Mouse (Mus musculus) lung, postnatal 0 days (tissue): Measurements from ENCODE around the gene Fars2. TPM values are rescaled to one million over a fixed set of nuclear protein-coding genes. Genes with fewer than 3 reads are reported as not detected.

Experiments
- ATAC-seq: fragments of 200-750 bp; cut with Nextera tagmentation; 2 replicates; pipeline ENCODE4 v1.8.0; 2017; ENCODE audit warnings: moderate library complexity
- DNase-seq: peaks from one replicate; pipeline ENCODE4 v3.0.0-alpha.2; 2016; ENCODE audit warnings: low spot score
- H3K27ac ChIP-seq: fragments of 300-500 bp; sonication (generic); 2 replicates; pipeline ENCODE4 v1.5.1; 2014; ENCODE audit warnings: antibody characterized with exemption, mild to moderate bottlenecking, low read length, mixed read lengths
- H3K27me3 ChIP-seq: fragments of 300-500 bp; sonication (generic); replicated peaks from 2 replicates; pipeline ENCODE4 v1.6.1; 2014; ENCODE audit warnings: low read length, mixed read lengths; ENCODE audit not compliant: insufficient read depth
- H3K36me3 ChIP-seq: fragments of 300-500 bp; sonication (generic); 2 replicates; pipeline ENCODE4 v1.6.1; 2014; ENCODE audit warnings: low read length, mixed read lengths; ENCODE audit not compliant: insufficient read depth
- H3K4me1 ChIP-seq: fragments of 300-500 bp; sonication (generic); 2 replicates; pipeline ENCODE4 v1.6.1; 2014; ENCODE audit warnings: antibody characterized with exemption, low read depth, low read length, mixed read lengths; ENCODE audit not compliant: insufficient read depth
- H3K4me2 ChIP-seq: fragments of 300-500 bp; sonication (generic); replicated peaks from 2 replicates; pipeline ENCODE4 v1.6.1; 2014; ENCODE audit warnings: low read depth, mild to moderate bottlenecking, low read length, moderate library complexity, mixed read lengths
- H3K4me3 ChIP-seq: fragments of 300-500 bp; sonication (generic); 2 replicates; pipeline ENCODE4 v1.5.1; 2014; ENCODE audit warnings: low read depth, low read length
- H3K9ac ChIP-seq: fragments of 300-500 bp; sonication (generic); replicated peaks from 2 replicates; pipeline ENCODE4 v1.6.1; 2014; ENCODE audit warnings: low read depth, mild to moderate bottlenecking
- H3K9me3 ChIP-seq: fragments of 300-500 bp; sonication (generic); 2 replicates; pipeline ENCODE4 v1.6.1; 2016; ENCODE audit warnings: low read length, mixed read lengths
- CTCF ChIP-seq: IDR thresholded peaks from 2 replicates; pipeline ENCODE4 v1.5.1; 2016; ENCODE audit warnings: antibody characterized with exemption, mild to moderate bottlenecking
- EP300 ChIP-seq: IDR thresholded peaks from 2 replicates; pipeline ENCODE4 v1.6.1; 2016; ENCODE audit warnings: antibody characterized with exemption, mild to moderate bottlenecking, control low read depth
- WGBS: fragments of 180-500 bp; shearing (Covaris S2); extraction: QIAGEN DNeasy Blood & Tissue Kit; methylation state at CpG from one replicate; pipeline ENCODE4 v1.1.7; 2014; 5-methylcytosine and 5-hydroxymethylcytosine counted together
- polyA plus RNA-seq: library from polyadenylated mRNA; unstranded; fragments of >200 nt; fragmentation: Nextera tagmentation; extraction: Ambion mirVana; gene quantifications from 2 replicates; pipeline ENCODE4 v1.2.1, GENCODE M21; 2015

The Fars2 gene
- polyA plus RNA-seq, 1 experiment from 2014 or later, result 33.2 TPM

DNA sequence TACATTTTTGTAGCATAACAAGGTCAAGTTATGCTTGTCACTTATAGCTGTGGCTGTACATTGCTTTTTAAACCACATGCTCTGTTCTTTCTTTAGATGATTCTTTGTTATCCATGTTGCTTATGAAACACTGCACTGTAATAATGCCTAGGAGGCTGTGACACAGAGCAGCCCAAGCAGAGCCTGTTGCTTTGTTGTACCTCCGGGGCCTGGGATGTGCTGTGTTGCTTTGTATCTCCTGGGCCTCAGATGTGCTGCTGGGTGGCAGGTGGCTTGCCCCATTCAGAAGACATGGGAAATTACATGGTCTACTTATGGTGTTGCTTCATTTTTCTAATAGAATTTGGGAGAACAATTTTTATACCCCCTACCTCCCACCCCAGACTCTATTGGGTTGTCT lies 166.9 kb downstream of the Fars2 start:
- no peak overlapping the region for H3K27ac ChIP-seq
- ATAC-seq (no peak), DNase-seq (no peak)
- no peak overlapping the region for H3K4me2 ChIP-seq
- WGBS, result 93% methylated on average over 1 of the region's 1 CpGs
- H3K4me3 ChIP-seq, result no peak overlapping the region
- no peaks in the 10 kb centered on the region for H3K36me3 ChIP-seq
- H3K9me3 ChIP-seq, result no peaks in the 10 kb centered on the region
- no peaks in the 10 kb centered on the region for H3K4me1 ChIP-seq
- H3K27me3 ChIP-seq, result no peaks in the 10 kb centered on the region
- TF ChIP-seq CTCF, result no peak
- no peak for TF ChIP-seq EP300
- H3K9ac ChIP-seq, result no peak overlapping the region

DNA sequence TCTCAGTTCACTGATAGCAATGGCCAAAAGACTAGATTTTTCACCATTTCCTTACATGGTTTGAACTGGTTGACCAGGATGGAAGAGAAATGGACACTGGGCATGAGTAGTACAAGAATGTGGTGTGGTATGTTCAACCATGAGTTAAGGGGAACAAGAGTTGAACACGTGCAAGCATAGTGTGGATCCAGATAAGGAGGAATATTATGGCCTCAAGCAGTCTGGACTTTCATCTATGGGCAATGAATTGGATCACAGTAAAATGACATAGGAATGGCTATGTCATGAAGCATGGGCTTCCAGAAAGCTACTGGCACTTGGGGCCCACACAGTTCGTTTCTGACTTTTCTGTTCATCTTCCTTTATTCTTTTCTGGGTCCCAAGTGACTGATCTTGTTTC lies 168.0 kb downstream of the Fars2 start:
- ATAC-seq (no peak), DNase-seq (no peak)
- H3K4me2 ChIP-seq, result no peak overlapping the region
- no peaks in the 10 kb centered on the region for H3K27me3 ChIP-seq
- 83% methylated on average over 2 of the region's 2 CpGs for WGBS
- H3K9me3 ChIP-seq, result no peaks in the 10 kb centered on the region
- no peak overlapping the region for H3K27ac ChIP-seq
- TF ChIP-seq CTCF (no peak), EP300 (no peak)
- H3K9ac ChIP-seq, result no peak overlapping the region
- no peaks in the 10 kb centered on the region for H3K4me1 ChIP-seq
- H3K36me3 ChIP-seq, result no peaks in the 10 kb centered on the region
- H3K4me3 ChIP-seq, result no peak overlapping the region

GRCm38 (mm10) chr13:36293511-36293910 lies 176.3 kb downstream of the Fars2 start:
- ATAC-seq (no peak), DNase-seq (no peak)
- 84% methylated on average over 3 of the region's 3 CpGs for WGBS
- Histone ChIP-seq H3K27ac (no peak overlapping the region), H3K9me3 (no peaks in the 10 kb centered on the region), H3K9ac (no peak overlapping the region), H3K36me3 (no peaks in the 10 kb centered on the region), H3K4me1 (peaks cover 4% of the 10 kb centered on the region; the same call in 1 of the 2 replicates), H3K27me3 (no peaks in the 10 kb centered on the region), H3K4me2 (no peak overlapping the region), H3K4me3 (no peak overlapping the region)
- no peak for TF ChIP-seq CTCF
- no peak for TF ChIP-seq EP300

DNA sequence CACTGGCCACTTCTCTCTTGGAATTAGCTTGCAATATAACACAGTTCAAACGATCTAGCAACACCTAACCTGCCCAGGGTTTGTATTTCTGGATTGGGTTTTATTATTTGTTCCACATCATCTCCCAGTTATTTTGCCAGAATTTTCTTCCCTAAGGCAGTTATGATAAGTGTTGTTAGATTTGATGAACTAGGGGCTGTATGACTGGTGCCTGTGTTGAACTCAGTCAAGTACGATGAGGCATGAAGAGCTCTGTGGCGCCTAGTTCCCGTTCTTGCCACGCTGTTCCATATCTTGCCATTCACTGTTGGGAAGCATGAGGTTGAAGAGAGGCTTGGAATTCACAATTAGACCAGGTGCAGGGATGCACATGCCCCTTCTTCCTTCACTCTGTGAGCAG lies 177.3 kb downstream of the Fars2 start:
- no peak overlapping the region for H3K4me2 ChIP-seq
- no peak overlapping the region for H3K27ac ChIP-seq
- H3K9me3 ChIP-seq, result no peaks in the 10 kb centered on the region
- no peak overlapping the region for H3K4me3 ChIP-seq
- H3K9ac ChIP-seq, result no peak overlapping the region
- WGBS, result 75% methylated on average over 5 of the region's 5 CpGs
- H3K36me3 ChIP-seq, result no peaks in the 10 kb centered on the region
- no peak for DNase-seq
- TF ChIP-seq CTCF (no peak), EP300 (no peak)
- ATAC-seq, result no peak
- H3K27me3 ChIP-seq, result no peaks in the 10 kb centered on the region
- H3K4me1 ChIP-seq, result peaks cover 4% of the 10 kb centered on the region; the same call in 1 of the 2 replicates

GRCm38 (mm10) chr13:36295848-36296247 lies 178.6 kb downstream of the Fars2 start:
- Histone ChIP-seq H3K36me3 (no peaks in the 10 kb centered on the region), H3K27me3 (no peaks in the 10 kb centered on the region), H3K9ac (no peak overlapping the region), H3K9me3 (no peaks in the 10 kb centered on the region), H3K4me3 (no peak overlapping the region), H3K4me1 (peaks cover 4% of the 10 kb centered on the region; the same call in 1 of the 2 replicates), H3K27ac (0 out of 2 replicates have a peak overlapping the region, but pooled peaks have one; percentile 29), H3K4me2 (peak overlapping the region; percentile 17; the same call in 1 of the 2 replicates)
- peak; percentile 88 for DNase-seq
- 8% methylated on average over 6 of the region's 6 CpGs for WGBS
- peak; percentile 68 for ATAC-seq
- TF ChIP-seq EP300, result no peak
- no peak for TF ChIP-seq CTCF

DNA sequence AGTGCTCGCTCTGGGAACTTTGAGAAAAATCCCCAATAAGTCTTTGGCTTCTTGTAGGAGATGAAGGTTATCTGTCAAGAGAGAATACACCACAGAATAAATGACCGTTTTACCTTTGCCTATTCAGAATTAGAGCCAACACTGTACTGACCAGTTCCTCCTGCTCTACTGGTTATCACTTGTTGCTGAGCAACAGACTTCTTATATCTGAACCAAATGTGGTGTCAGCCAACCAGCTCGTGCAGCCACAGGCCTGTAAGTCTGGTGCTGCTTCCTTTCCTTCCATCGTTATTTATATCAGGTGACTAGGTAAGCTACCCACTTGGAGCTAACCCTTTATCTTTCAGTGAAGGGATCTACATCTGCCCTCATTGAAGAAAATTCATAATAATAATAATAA lies 179.4 kb downstream of the Fars2 start:
- TF ChIP-seq CTCF, result no peak
- no peak for TF ChIP-seq EP300
- Histone ChIP-seq H3K9me3 (no peaks in the 10 kb centered on the region), H3K4me2 (no peak overlapping the region), H3K9ac (no peak overlapping the region), H3K4me1 (peaks cover 4% of the 10 kb centered on the region; the same call in 1 of the 2 replicates), H3K36me3 (no peaks in the 10 kb centered on the region), H3K27me3 (no peaks in the 10 kb centered on the region), H3K27ac (no peak overlapping the region), H3K4me3 (no peak overlapping the region)
- DNase-seq (no peak), ATAC-seq (no peak)
- 46% methylated on average over 4 of the region's 4 CpGs for WGBS
